Mouse (Mus musculus) erythroblast, adult 5-6 weeks (primary cell): ENCODE data around the gene Bbs5. TPM values are rescaled to one million over a fixed set of nuclear protein-coding genes. Genes with fewer than 3 reads are reported as not detected.
A peak's percentile ranks its signal among the peaks of the same experiment; 100 is the strongest.
"Not testable (repeated sequence)": the region's sequence is repeated elsewhere in the genome, so short reads cannot be mapped to it uniquely, and the experiment has no call there.

ENCODE experiments used
- ATAC-seq: replicated peaks from 2 replicates; pipeline ENCODE4 v1.8.0; 2016; ENCODE audit warnings: moderate number of reproducible peaks, mild to moderate bottlenecking, moderate TSS enrichment, inconsistent platforms; ENCODE audit not compliant: poor library complexity, low FRiP score, severe bottlenecking
- total RNA-seq, 2 experiments: library from RNA; stranded (forward) in 1 of 2; stranded (reverse) in 1 of 2; fragments of 150-400 nt in 1 of 2; fragments of 200-764, 138-1000 nt in 1 of 2; gene quantifications; 2 replicates each; pipeline versions ENCODE4 v1.2.3 to v1.2.4; 2015 to 2017; ENCODE audit warnings: low replicate concordance in 2 of 2

Gene Bbs5
- total RNA-seq (2015; ENCODE audit: low replicate concordance) (not detected in 2 replicates), total RNA-seq (2017; ENCODE audit: low replicate concordance) (not detected in 2 replicates)

GRCm38 (mm10) chr2:69646726-69647490, at the start of gene Bbs5:
TSS of gene Bbs5 (plus strand) at chr2:69647171.
- no peak for ATAC-seq

GRCm38 (mm10) chr2:69603726-69604393, 43.1 kb upstream of the Bbs5 start:
- ATAC-seq: no peak

DNA sequence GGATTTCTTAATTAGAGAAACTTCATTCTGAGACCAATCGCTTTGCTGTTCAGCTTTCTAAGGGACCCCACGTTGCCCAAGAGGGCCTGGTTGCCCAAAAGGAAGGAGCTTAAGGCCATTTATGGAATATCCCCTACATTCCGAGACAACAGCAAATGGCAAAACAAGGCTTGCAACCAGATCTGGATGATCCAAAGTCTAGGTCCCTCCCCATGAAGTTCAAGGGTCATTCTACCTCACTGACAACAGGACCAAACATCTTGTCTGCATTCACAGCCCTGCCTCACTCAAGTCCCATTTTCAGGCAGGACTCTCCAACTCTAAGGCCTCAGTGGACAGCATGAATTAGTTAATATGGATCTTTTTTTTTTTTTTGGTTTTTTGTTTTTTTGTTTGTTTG, 40.4 kb upstream of the Bbs5 start:
- ATAC-seq: no peak

DNA sequence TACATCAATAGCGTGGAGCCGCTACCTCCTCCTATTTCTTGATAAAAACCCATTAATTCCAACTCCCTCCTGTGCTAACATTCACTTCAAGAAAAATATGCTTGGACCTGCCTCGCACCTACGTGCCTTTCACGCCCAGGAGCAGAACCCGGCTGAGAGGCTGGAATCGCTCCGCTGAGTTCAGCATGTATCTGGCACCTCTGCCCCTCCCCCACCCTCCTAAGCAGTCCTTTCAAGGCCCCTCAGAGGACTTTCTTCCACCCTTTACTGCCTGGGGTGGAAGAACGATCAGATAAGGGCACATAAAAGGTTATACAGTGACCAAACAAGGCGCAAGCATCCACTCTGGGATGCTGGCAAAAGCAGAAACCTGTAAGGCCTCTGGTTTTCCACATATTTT, 34.7 kb upstream of the Bbs5 start:
- no peak for ATAC-seq

DNA sequence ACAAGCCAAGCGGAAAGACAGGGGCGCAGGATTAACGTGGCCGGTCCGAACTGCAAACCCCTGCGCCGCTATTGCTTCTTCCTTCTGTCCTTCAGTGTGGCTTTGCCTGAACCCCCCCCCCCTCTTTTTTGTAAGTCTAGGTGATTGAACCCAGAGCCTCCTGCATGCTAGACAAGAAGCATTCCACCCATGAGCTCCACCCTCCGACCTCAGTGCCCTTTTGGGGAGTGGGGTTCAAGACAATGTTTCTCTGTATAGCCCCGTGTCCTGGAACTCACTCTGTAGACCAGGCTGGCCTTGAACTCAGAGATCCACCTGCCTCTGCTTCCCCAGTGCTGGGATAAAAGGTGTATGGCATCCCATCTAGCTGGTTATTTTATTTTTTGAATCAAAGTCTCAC, 34.3 kb upstream of the Bbs5 start:
- no peak for ATAC-seq

DNA sequence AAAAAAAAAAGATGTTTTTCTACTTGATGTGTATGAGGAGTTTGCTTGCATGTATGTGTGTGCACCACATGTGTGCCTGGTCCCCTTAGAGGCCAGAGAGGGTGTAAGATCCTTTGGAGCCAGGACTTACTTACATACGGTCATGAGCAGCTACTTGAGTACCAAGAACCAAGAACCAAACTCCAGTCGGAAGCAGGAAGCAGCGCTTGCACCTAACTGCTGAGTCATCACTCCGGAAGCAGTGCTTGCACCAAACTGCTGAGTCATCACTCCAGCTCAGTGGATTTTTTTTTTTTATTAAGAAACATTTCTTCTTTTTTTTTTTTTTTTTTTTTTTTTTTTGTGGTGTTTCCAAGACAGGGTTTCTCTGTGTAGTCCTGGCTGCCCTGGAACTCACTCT, 33.7 kb upstream of the Bbs5 start:
- ATAC-seq: no peak

DNA sequence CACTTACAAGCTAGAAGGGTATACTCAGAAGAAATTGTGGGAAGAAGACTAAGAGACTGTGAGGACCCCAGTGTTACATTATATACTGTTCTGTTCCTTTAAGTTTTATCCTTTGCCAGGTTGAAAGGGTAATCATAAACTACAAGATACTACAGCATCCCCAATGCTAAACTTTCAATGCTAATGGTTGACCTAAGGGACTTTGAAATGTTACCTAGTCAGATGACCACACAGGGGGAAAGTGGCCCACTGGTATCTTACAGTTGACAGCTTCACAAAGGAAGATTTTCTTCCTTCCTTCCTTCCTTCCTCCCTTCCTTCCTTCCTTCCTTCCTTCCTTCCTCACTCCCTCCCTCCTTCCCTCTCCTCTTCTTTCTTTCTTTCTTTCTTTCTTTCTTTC, 28.6 kb upstream of the Bbs5 start:
- no peak for ATAC-seq

DNA sequence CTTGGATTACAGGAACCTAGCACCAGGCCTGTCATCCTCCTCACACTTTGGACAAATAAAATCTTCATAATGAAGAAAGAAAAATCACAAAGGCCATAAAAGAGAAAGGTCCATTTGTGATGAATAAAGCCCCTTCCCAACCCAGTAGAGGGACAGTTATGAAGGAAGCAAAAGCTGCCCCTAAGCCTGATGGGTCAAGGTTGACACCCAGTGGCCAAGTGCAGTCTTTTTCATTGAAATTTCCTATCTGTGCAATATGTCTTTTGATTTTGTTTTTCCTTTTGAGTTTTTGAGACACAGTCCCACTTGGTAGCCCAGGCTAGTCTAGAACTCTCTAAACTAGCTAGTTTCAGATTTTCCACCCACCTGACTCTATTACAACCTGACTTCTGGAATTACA, 27.7 kb upstream of the Bbs5 start:
- ATAC-seq: no peak

DNA sequence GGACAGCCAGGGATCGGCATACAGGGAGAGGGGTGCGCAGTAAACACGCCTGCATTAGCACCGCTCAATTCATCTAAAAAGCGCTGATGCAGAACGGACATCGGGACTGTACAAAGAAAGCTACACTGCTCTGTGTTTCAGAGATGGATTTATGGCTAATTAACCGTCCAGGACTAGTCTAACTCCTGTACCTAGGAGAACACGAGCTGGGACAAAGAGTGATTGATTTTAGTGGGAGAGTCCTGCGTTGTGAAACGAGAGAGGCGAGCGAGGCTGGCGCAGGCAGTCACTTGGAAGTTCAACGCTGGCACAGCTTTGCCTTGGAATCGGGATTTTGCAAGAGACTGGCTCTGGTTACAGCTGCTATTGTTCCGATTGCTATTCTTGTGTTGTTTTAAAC, 17.8 kb upstream of the Bbs5 start:
- no peak for ATAC-seq

DNA sequence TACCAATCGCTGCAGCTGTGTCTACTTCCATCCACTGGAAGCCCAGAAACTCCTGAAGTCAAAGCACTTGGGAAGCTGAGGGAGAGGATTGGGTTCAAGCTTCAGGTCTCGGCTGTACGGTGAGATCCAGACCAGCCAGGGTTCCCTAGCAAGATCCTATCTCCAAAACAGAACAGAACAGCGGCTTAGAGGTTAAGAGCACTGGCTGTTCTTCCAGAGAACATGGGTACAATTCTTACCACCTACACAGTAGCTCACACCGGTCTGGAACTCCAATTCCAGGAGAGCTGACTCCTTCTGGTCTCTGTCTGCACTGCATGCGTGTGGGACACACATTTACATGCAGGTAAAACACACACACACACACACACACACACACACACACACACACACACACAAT, 17.1 kb upstream of the Bbs5 start:
- ATAC-seq: no peak

DNA sequence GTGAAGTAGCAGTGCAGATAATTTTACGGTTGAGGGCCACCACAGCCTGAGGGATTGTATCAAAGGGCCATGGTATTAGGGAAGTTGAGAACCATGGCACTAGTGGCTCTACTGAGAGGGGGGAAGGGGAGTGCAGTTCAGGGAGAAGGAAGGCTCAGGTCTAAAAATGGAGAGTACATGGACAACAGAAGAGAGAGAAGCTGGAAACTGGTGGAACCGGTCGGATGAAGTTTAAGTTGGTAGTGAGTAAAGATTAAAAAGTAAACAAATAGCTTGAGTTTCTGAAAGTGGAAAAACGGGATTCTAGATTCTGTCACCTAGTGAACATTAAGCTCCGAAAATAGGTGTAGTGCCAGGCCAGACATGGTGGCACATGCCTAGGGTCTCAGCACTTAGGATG, 16.2 kb upstream of the Bbs5 start:
- no peak for ATAC-seq

- ATAC-seq: no peak
Observed at GRCm38 (mm10) chr2:69631449-69631848, 15.5 kb upstream of the Bbs5 start.

DNA sequence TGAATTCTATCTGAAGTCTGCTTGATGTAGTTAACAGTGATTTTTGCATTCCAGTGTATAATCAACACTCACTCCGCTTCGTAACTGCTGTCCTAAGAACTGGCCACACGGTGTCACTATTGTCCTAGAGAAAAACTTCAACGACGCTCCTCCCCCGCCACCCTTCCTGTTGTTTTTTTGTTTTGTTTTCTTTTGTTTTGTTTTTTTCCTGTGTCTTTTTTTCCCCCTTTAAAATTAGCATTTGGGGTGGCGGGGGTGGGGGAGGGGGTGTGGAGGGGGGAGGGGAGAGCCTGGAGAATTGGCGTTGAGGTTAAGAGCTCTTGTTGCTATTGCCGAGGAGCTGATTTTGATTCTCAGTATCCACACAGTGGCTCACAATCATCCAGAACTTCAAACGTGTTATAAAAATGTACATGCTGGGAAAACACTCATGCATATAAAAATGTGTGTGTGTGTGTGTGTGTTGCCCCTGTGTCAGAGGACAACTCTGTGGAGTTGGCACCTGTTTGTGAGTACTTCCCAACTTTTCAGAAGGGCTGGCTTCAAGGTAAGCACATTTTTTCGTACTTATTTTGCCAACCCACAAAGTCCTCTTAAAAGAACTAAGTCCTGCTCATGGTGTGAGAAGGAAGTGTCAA, 11.8 kb upstream of the Bbs5 start:
- peak; percentile 90 for ATAC-seq

GRCm38 (mm10) chr2:69635807-69636206, 11.2 kb upstream of the Bbs5 start:
- ATAC-seq: peak; percentile 71; the same call in 1 of the 2 replicates

DNA sequence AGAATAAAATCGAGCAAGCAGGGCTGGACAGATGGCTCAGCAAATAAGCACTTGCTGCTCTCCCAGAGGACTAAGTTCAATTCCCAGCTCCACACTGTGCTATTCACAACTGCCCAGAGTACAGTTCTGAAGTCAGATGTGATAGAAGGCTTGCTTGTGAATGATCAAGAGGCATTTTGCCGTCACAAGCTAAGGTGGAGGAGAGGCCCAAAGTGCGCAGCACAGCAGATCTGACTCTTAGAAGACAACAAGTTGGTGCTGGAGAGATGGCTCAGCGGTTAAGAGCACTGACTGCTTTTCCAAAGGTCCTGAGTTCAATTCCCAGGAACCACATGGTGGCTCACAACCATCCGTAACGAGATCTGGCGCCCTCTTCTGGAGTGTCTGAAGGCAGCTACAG, 9.0 kb upstream of the Bbs5 start:
- not testable (repeated sequence) for ATAC-seq

GRCm38 (mm10) chr2:69640100-69640499, 6.9 kb upstream of the Bbs5 start:
- no peak for ATAC-seq

DNA sequence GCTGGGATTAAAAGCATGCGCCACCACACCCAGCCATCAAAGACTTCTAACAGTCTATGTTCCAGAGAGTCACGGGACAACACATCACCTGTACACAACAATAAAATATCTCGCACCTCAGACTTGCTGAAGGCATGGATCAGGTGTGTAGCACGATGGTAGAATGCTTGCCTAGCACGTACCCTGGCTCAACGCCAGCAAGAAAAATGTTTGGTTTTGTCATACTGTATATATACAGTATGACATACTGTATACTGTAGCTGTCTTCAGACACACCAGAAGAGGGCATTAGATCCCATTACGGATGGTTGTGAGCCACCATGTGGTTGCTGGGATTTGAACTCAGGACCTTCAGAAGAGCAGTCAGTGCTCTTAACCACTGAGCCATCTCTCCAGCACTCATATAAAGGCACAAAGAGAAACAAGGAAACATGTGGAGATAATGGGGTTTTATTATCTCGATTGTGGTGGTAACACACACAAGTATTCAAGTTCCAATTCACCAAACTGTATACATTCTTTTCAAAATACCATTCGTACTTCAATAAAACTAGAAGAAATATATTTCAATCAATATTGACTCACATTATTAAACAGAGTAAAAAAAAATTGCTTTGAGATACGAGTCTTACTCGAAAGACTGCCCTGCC, 1.9 kb upstream of the Bbs5 start:
- ATAC-seq: no peak

GRCm38 (mm10) chr2:69649716-69650115, 2.7 kb downstream of the Bbs5 start:
- ATAC-seq: no peak

DNA sequence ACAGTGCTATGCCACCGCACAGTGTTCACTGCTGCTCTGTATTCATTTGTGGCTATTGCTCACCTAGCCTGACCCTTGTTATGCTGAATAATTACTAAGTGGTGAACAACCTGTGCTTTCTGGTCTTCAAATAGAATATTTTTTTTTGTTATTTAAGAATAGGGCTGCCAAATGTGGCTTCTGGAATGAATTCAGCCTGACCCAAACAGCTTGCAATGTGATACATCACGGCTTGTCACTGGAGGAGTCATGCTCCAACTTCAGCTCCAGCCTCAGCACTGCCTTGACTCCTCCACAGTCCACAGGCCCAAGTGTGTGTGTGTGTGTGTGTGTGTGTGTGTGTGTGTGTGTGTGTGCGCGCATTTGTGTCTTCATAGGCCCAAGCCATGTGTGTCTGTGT, 12.4 kb downstream of the Bbs5 start:
- no peak for ATAC-seq

- ATAC-seq: 0 out of 2 replicates have a peak, but pooled peaks have one; percentile 29
Observed at GRCm38 (mm10) chr2:69663827-69664476, 17.0 kb downstream of the Bbs5 start.
